Mouse (Mus musculus) ES-E14 (cell line): ENCODE results near the gene Wt1.

Experiments
- HCFC1 ChIP-seq: IDR thresholded peaks from 2 replicates; pipeline ENCODE4 v1.6.1; 2012; ENCODE audit warnings: low read length, inconsistent platforms, borderline replicate concordance; ENCODE audit not compliant: insufficient read depth
- MAFK ChIP-seq: IDR thresholded peaks from 2 replicates; pipeline ENCODE4 v1.6.1; 2014; ENCODE audit warnings: mild to moderate bottlenecking, low read depth, low read length, inconsistent platforms; ENCODE audit not compliant: insufficient read depth

DNA sequence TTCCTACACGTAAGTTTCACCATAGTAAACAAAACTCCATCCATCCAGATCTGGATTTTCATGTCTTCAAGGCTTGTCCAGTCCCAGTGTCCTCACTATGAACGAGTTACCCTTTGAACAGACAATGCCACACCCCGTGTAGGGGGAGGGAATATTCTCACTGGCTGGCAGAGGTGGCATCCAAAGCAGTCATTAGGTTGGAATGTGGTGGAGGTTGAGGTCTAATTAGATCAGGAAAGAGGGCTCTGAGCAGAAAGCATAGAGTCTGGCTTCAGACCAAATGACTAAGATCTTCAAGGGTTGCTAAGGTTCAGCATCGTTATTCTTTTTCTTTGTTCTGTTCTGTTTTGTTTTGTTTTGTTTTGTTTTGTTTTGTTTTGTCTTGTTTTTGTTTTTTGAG lies 42.3 kb upstream of the Wt1 start:
- no peak for TF ChIP-seq HCFC1
- no peak for TF ChIP-seq MAFK
